Mouse (Mus musculus) MEL (cell line): ENCODE data around the gene Tmem44. TPM values are rescaled to one million over a fixed set of nuclear protein-coding genes. Genes with fewer than 3 reads are reported as not detected.

Experiments used
- DNase-seq: peaks from one replicate; pipeline ENCODE4 v3.0.0; 2011; ENCODE audit warnings: low read depth, low spot score
- H3K27ac ChIP-seq: 2 replicates; pipeline ENCODE4 v1.5.1; 2012; ENCODE audit warnings: low read depth, mild to moderate bottlenecking, control low read depth, low read length, moderate library complexity; ENCODE audit not compliant: control insufficient read depth
- H3K27me3 ChIP-seq, 2 experiments: fragments of 150-350 bp in 1 of 2; sonication (generic) in 1 of 2; 2 replicates each; pipeline ENCODE4 v1.6.1; 2012; ENCODE audit warnings: low read length in 2 of 2, mild to moderate bottlenecking in 2 of 2, improper control_type of control experiment in 1 of 2, moderate library complexity in 1 of 2; ENCODE audit not compliant: insufficient read depth in 2 of 2, control insufficient read depth in 1 of 2
- H3K36me3 ChIP-seq, 2 experiments: 2 replicates each; pipeline ENCODE4 v1.6.1; 2012 to 2014; ENCODE audit warnings: low read length in 2 of 2, improper control_type of control experiment in 1 of 2, inconsistent platforms in 1 of 2, mild to moderate bottlenecking in 1 of 2; ENCODE audit not compliant: insufficient read depth in 2 of 2, control insufficient read depth in 1 of 2
- H3K4me1 ChIP-seq, 2 experiments: fragments of 150-350 bp in 1 of 2; sonication (generic) in 1 of 2; 2 replicates each; pipeline ENCODE4 v1.6.1; 2012; ENCODE audit warnings: low read length in 2 of 2, improper control_type of control experiment in 1 of 2, mild to moderate bottlenecking in 1 of 2; ENCODE audit not compliant: insufficient read depth in 2 of 2, control insufficient read depth in 1 of 2
- H3K4me3 ChIP-seq, 2 experiments: fragments of 150-350 bp in 1 of 2; sonication (generic) in 1 of 2; 2 replicates each; pipeline ENCODE4 v1.5.1; 2012; ENCODE audit warnings: low read depth in 2 of 2, low read length in 2 of 2, mild to moderate bottlenecking in 2 of 2, moderate library complexity in 2 of 2, control low read depth in 1 of 2, improper control_type of control experiment in 1 of 2; ENCODE audit not compliant: control insufficient read depth in 1 of 2, insufficient read depth in 1 of 2
- H3K79me2 ChIP-seq: 2 replicates; pipeline ENCODE4 v1.6.1; 2012; ENCODE audit warnings: mild to moderate bottlenecking, low read length, moderate library complexity; ENCODE audit not compliant: control insufficient read depth, poor library complexity, insufficient read depth
- H3K9ac ChIP-seq: 2 replicates; pipeline ENCODE4 v1.6.1; 2012; ENCODE audit warnings: low read depth, mild to moderate bottlenecking, control low read depth, low read length, moderate library complexity; ENCODE audit not compliant: control insufficient read depth, poor library complexity, severe bottlenecking
- H3K9me3 ChIP-seq: fragments of 150-350 bp; sonication (generic); replicated peaks from 2 replicates; pipeline ENCODE4 v1.6.1; 2012; ENCODE audit warnings: mild to moderate bottlenecking, low read length, improper control_type of control experiment, moderate library complexity; ENCODE audit not compliant: insufficient read depth
- CHD2 ChIP-seq: IDR thresholded peaks from 2 replicates; pipeline ENCODE4 v1.6.1; 2011; ENCODE audit warnings: low read length, improper control_type of control experiment
- CTCF ChIP-seq, 3 experiments: IDR thresholded peaks in 2 of 3; conservative IDR thresholded peaks in 1 of 3; 2 replicates each; pipeline ENCODE4 v1.5.1; 2011 to 2012; ENCODE audit warnings: low read length in 3 of 3, low read depth in 2 of 3, mild to moderate bottlenecking in 2 of 3, improper control_type of control experiment in 1 of 3, inconsistent platforms in 1 of 3, mixed read lengths in 1 of 3, moderate library complexity in 1 of 3; ENCODE audit not compliant: control insufficient read depth in 1 of 3, insufficient read depth in 1 of 3, poor library complexity in 1 of 3, severe bottlenecking in 1 of 3
- ELF1 ChIP-seq: IDR thresholded peaks from 2 replicates; pipeline ENCODE4 v1.6.1; 2014; ENCODE audit warnings: low read depth, mild to moderate bottlenecking, inconsistent platforms, low read length, improper control_type of control experiment, moderate library complexity
- ETS1 ChIP-seq: IDR thresholded peaks from 2 replicates; pipeline ENCODE4 v1.6.1; 2012; ENCODE audit warnings: low read depth, mild to moderate bottlenecking, inconsistent platforms, low read length, improper control_type of control experiment, moderate library complexity
- GATA1 ChIP-seq: IDR thresholded peaks from 2 replicates; pipeline ENCODE4 v1.6.1; 2011; ENCODE audit warnings: low read depth, low read length, improper control_type of control experiment
- HCFC1 ChIP-seq: IDR thresholded peaks from 2 replicates; pipeline ENCODE4 v1.6.1; 2012; ENCODE audit warnings: low read depth, mild to moderate bottlenecking, inconsistent platforms, low read length, improper control_type of control experiment, moderate library complexity
- MEF2A ChIP-seq: IDR thresholded peaks from 2 replicates; pipeline ENCODE4 v1.6.1; 2014; ENCODE audit warnings: low read depth, mild to moderate bottlenecking, inconsistent platforms, low read length, improper control_type of control experiment; ENCODE audit not compliant: poor library complexity, insufficient replicate concordance, severe bottlenecking; ENCODE audit errors: extremely low read depth
- MXI1 ChIP-seq: IDR thresholded peaks from 2 replicates; pipeline ENCODE4 v1.6.1; 2011; ENCODE audit warnings: mild to moderate bottlenecking, low read depth, low read length, improper control_type of control experiment
- MYB ChIP-seq: IDR thresholded peaks from 2 replicates; pipeline ENCODE4 v1.6.1; 2011; ENCODE audit warnings: mild to moderate bottlenecking, low read depth, low read length, improper control_type of control experiment
- NRF1 ChIP-seq: IDR thresholded peaks from 2 replicates; pipeline ENCODE4 v1.6.1; 2014; ENCODE audit warnings: low read depth, mild to moderate bottlenecking, inconsistent platforms, low read length, improper control_type of control experiment, moderate library complexity; ENCODE audit not compliant: poor library complexity, insufficient read depth, severe bottlenecking
- POLR2AphosphoS2 ChIP-seq: IDR thresholded peaks from 2 replicates; pipeline ENCODE4 v1.6.1; 2011; ENCODE audit warnings: low read length, improper control_type of control experiment
- RAD21 ChIP-seq: IDR thresholded peaks from 2 replicates; pipeline ENCODE4 v1.6.1; 2011; ENCODE audit warnings: mild to moderate bottlenecking, low read depth, low read length, improper control_type of control experiment
- RCOR1 ChIP-seq: IDR thresholded peaks from 2 replicates; pipeline ENCODE4 v1.6.1; 2012; ENCODE audit warnings: low read depth, mild to moderate bottlenecking, inconsistent platforms, low read length, improper control_type of control experiment
- SIN3A ChIP-seq: IDR thresholded peaks from 2 replicates; pipeline ENCODE4 v1.6.1; 2012; ENCODE audit warnings: low read length, improper control_type of control experiment, inconsistent platforms
- SMC3 ChIP-seq: IDR thresholded peaks from 2 replicates; pipeline ENCODE4 v1.6.1; 2011; ENCODE audit warnings: low read depth, low read length, improper control_type of control experiment
- TAL1 ChIP-seq: IDR thresholded peaks from 2 replicates; pipeline ENCODE4 v1.6.1; 2012; ENCODE audit warnings: mild to moderate bottlenecking, inconsistent platforms, low read length, moderate library complexity, mixed read lengths
- TBP ChIP-seq: IDR thresholded peaks from 2 replicates; pipeline ENCODE4 v1.8.0; 2011; ENCODE audit warnings: low read depth, low read length, improper control_type of control experiment
- ZC3H11A ChIP-seq: IDR thresholded peaks from 2 replicates; pipeline ENCODE4 v1.6.1; 2012; ENCODE audit warnings: low read depth, mild to moderate bottlenecking, inconsistent platforms, low read length, improper control_type of control experiment
- ZKSCAN1 ChIP-seq: IDR thresholded peaks from 2 replicates; pipeline ENCODE4 v1.6.1; 2012; ENCODE audit warnings: low read depth, mild to moderate bottlenecking, inconsistent platforms, low read length, improper control_type of control experiment, moderate library complexity
- ZNF384 ChIP-seq: IDR thresholded peaks from 2 replicates; pipeline ENCODE4 v1.6.1; 2012; ENCODE audit warnings: low read depth, mild to moderate bottlenecking, inconsistent platforms, low read length, improper control_type of control experiment
- polyA plus RNA-seq, 2 experiments: library from polyadenylated mRNA; stranded (reverse) in 1 of 2; unstranded in 1 of 2; fragments of >175 nt in 1 of 2; fragments of >200 nt in 1 of 2; gene quantifications; 2 replicates each; pipeline versions ENCODE4 v1.2.1 to v1.2.4; 2012; ENCODE audit warnings: low replicate concordance in 2 of 2, low read depth in 1 of 2; ENCODE audit not compliant: insufficient read length in 2 of 2, insufficient read depth in 1 of 2, missing spikeins in 1 of 2
- total RNA-seq: library from RNA; depleted of rRNA; stranded (reverse); fragments of 300-350 nt; gene quantifications from 2 replicates; pipeline ENCODE4 v1.2.3, GENCODE M21; 2012

Tmem44 gene
- total and polyA plus RNA-seq, 3 experiments = 0.50 to 1.4 TPM; not detected in 1

- TF ChIP-seq RCOR1 (0 out of 2 replicates have a peak, but pooled peaks have one; percentile 4), ETS1 (0 out of 2 replicates have a peak, but pooled peaks have one; percentile 26), TBP (peak; percentile 39; the same call in 1 of the 2 replicates), RAD21 (peak; percentile 79), MEF2A (no peak), GATA1 (peak; percentile 69), TAL1 (no peak), MYB (no peak), ZC3H11A (peak; percentile 87), SIN3A (peak; percentile 69), ZKSCAN1 (no peak), HCFC1 (0 out of 2 replicates have a peak, but pooled peaks have one; percentile 34), NRF1 (no peak), ZNF384 (0 out of 2 replicates have a peak, but pooled peaks have one; percentile 7), SMC3 (peak; percentile 92), ELF1 (no peak), POLR2AphosphoS2 (no peak), MXI1 (no peak), CTCF (IDR thresholded peaks at IDR 0.05 in 2 of 3, conservative IDR thresholded peaks at IDR 0.05 in 1 of 3; ENCODE audit: control insufficient read depth in 1 of 3, insufficient read depth in 1 of 3, low read depth in 2 of 3, low read length in 3 of 3, poor library complexity in 1 of 3, severe bottlenecking in 1 of 3) (peak; percentile 81 to 93 (median 84)), CHD2 (no peak)
- no peaks in the 10 kb centered on the region for H3K27me3 ChIP-seq
- H3K79me2 ChIP-seq = no peaks in the 10 kb centered on the region
- no peak overlapping the region for H3K27ac ChIP-seq
- peak overlapping the region; percentile 68 to 82 for H3K4me3 ChIP-seq
- peak; percentile 90 for DNase-seq
- H3K9me3 ChIP-seq = no peaks in the 10 kb centered on the region
- no peaks in the 10 kb centered on the region; a peak in 1 of 4 replicates for H3K36me3 ChIP-seq
- peaks cover 0 to 3% of the 10 kb centered on the region in 2 experiments; a peak in 2 of 4 replicates for H3K4me1 ChIP-seq
- H3K9ac ChIP-seq = peak overlapping the region; percentile 69
Observed at GRCm38 (mm10) chr16:30520361-30520823, 30.2 kb downstream of the Tmem44 start.

- no peak overlapping the region for H3K9ac ChIP-seq
- H3K79me2 ChIP-seq = no peaks in the 10 kb centered on the region
- no peak for DNase-seq
- no peak overlapping the region for H3K27ac ChIP-seq
- no peak overlapping the region for H3K4me3 ChIP-seq
- TF ChIP-seq CHD2 (no peak), SMC3 (no peak), RCOR1 (no peak), RAD21 (no peak)
- peaks cover 0 to 3% of the 10 kb centered on the region in 2 experiments; a peak in 2 of 4 replicates for H3K4me1 ChIP-seq
- no peaks in the 10 kb centered on the region for H3K27me3 ChIP-seq
- no peaks in the 10 kb centered on the region; a peak in 1 of 4 replicates for H3K36me3 ChIP-seq
- H3K9me3 ChIP-seq = no peaks in the 10 kb centered on the region
Observed at GRCm38 (mm10) chr16:30518635-30519034, 32.0 kb downstream of the Tmem44 start.
